Mouse (Mus musculus) kidney, adult 2 months (tissue): ENCODE results near the gene Bgn.

Experiments
- CTCF ChIP-seq: fragments of 200-500 bp; conservative IDR thresholded peaks from 2 replicates; pipeline ENCODE4 v1.5.1; 2011; ENCODE audit warnings: low read depth, mild to moderate bottlenecking, control low read depth, low read length, moderate library complexity, mixed read lengths; ENCODE audit not compliant: insufficient read depth, insufficient read length
- POLR2A ChIP-seq: fragments of 200-500 bp; IDR thresholded peaks from one replicate; pipeline ENCODE4 v1.6.1; 2011; ENCODE audit warnings: low read depth, low read length, control low read depth

- no peak for TF ChIP-seq CTCF
- no peak for TF ChIP-seq POLR2A
Observed at GRCm38 (mm10) chrX:73479656-73480055, 3.7 kb upstream of the Bgn start.
